Mouse (Mus musculus): Measurements from ENCODE around the gene Lin54. TPM values are rescaled to one million over a fixed set of nuclear protein-coding genes. Genes with fewer than 3 reads are reported as not detected.

The Lin54 gene
- polyA plus RNA-seq, 1 experiment = 4.5 TPM

DNA sequence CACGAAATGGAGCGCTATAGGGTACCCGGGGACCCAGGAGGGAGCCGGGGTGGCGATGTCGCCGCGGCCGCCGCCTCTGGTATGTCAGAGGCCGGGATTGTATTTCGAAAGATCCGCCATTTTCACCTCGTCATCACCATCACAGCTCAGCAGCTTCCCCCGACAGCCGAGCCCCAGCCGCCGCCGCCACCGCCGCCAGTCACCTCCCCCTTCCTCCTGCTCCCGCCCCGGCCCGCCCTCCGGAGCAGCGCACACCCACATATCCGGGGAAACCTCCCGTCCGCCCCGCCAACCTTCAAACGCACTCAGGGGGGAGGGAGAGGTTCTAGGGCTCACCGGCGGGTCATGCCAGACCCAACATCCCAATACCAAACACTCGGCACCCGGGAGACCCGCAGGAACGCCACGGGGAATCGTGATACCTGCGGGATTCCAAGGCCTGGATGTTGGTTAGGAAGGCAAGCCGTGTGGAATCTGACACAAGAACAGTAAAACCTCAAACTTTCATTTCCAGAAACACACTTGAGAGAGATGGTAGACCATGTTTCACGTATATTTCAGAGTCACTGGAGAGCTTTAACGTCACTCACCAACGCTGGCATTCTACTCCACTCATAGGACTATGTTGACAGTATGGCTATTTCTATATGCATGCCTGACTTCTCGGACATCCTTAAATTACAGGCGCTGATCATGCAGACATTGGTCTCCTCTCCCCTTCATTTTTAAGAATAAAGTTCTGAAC is 1.8 kb downstream of the Lin54 start:
- Histone ChIP-seq H3K4me3 (replicated peaks; ENCODE audit: extremely low read depth, low read depth, low read length) (peak overlapping the region; percentile 81), H3K4me1 (ENCODE audit: control insufficient read depth, insufficient read depth, low read length) (no peaks in the 10 kb centered on the region)
- no peak for TF ChIP-seq CTCF (IDR thresholded peaks at IDR 0.05; ENCODE audit: insufficient read depth, low read length)
- 1% methylated on average over 46 of the region's 46 CpGs for WGBS
- peak; percentile 71 for DNase-seq

GRCm38 (mm10) chr5:100491704-100492103 is 8.7 kb downstream of the Lin54 start:
- WGBS = 58% methylated on average over 4 of the region's 4 CpGs
- DNase-seq = no peak
- no peak for TF ChIP-seq CTCF (IDR thresholded peaks at IDR 0.05; ENCODE audit: insufficient read depth, low read length)
- TF ChIP-seq POLR2A (IDR thresholded peaks at IDR 0.05; ENCODE audit: borderline replicate concordance, extremely low read depth, low read depth, low read length) = no peak
- Histone ChIP-seq H3K4me1 (ENCODE audit: control insufficient read depth, insufficient read depth, low read length) (no peaks in the 10 kb centered on the region), H3K4me3 (replicated peaks; ENCODE audit: extremely low read depth, low read depth, low read length) (no peak overlapping the region)

DNA sequence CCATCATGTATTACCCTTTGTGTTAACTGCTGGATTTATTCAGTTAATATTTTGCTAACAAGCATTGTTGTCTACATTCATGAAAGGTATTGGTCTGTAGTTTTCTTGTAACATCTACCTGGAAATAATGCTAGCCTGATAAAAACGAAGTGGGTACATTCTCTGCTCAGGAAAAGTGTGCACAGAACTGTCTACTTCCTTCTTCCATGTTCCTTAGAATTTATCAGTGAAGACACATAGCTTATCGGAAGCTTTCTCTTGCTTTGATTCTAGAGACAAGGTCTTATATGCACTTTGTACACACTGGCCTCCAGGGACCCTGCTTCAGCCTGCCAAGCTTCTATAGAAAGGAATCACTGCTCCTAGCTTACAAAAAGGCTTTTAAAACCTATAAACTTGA is 11.1 kb downstream of the Lin54 start:
- TF ChIP-seq POLR2A (IDR thresholded peaks at IDR 0.05; ENCODE audit: borderline replicate concordance, extremely low read depth, low read depth, low read length) (no peak), CTCF (IDR thresholded peaks at IDR 0.05; ENCODE audit: insufficient read depth, low read length) (no peak)
- Histone ChIP-seq H3K4me1 (ENCODE audit: control insufficient read depth, insufficient read depth, low read length) (no peaks in the 10 kb centered on the region), H3K4me3 (replicated peaks; ENCODE audit: extremely low read depth, low read depth, low read length) (no peak overlapping the region)
- WGBS = 66% methylated on average over 2 of the region's 2 CpGs
- no peak for DNase-seq

DNA sequence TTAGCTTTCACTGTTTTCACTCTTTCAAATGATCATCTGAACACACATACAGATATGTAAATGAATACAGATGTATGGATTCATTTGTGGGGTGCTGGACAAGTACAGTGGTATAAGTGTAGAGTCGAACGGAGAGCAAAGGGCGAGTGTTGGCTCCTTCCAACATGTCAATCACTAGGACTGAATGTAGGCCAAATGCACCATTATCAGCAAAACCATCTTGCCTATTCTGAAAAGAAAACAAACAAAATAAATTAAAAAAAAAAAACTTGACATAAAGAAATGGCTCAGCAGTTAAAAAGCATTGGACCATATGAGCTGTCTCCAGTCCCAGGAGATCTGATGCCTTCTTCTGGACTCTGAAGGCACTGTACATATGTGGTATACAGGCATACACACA is 12.2 kb downstream of the Lin54 start:
- 89% methylated on average over 3 of the region's 3 CpGs for WGBS
- TF ChIP-seq POLR2A (IDR thresholded peaks at IDR 0.05; ENCODE audit: borderline replicate concordance, extremely low read depth, low read depth, low read length) (no peak), CTCF (IDR thresholded peaks at IDR 0.05; ENCODE audit: insufficient read depth, low read length) (no peak)
- Histone ChIP-seq H3K4me1 (ENCODE audit: control insufficient read depth, insufficient read depth, low read length) (no peaks in the 10 kb centered on the region), H3K4me3 (replicated peaks; ENCODE audit: extremely low read depth, low read depth, low read length) (no peak overlapping the region)
- no peak for DNase-seq

GRCm38 (mm10) chr5:100487120-100487519 is 13.3 kb downstream of the Lin54 start:
- no peak for DNase-seq
- WGBS = 66% methylated on average over 2 of the region's 2 CpGs
- TF ChIP-seq CTCF (IDR thresholded peaks at IDR 0.05; ENCODE audit: insufficient read depth, low read length) = no peak
- TF ChIP-seq POLR2A (IDR thresholded peaks at IDR 0.05; ENCODE audit: borderline replicate concordance, extremely low read depth, low read depth, low read length) = no peak
- H3K4me1 ChIP-seq (ENCODE audit: control insufficient read depth, insufficient read depth, low read length) = no peaks in the 10 kb centered on the region
- no peak overlapping the region for H3K4me3 ChIP-seq (replicated peaks; ENCODE audit: extremely low read depth, low read depth, low read length)

DNA sequence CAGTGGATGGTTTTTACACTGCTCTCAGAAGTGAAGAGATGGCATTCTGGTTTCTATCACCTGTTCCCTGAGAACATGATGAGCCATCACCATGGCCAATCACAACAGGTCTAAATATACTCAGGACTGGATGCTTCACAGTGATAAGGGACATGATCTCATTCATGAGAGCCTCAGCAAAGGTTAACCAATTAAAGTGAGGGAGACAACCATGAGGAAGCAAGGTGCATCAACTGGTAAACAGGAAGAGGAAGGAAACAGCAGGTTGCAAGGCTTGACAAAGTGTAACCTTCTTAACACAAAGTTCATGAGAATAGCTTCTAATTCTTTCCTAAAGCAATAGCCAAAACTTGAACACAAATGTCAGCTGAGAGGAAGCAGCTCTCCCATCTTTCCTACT is 16.9 kb downstream of the Lin54 start:
- no peak for DNase-seq
- no peak overlapping the region for H3K4me3 ChIP-seq (replicated peaks; ENCODE audit: extremely low read depth, low read depth, low read length)
- no peak for TF ChIP-seq CTCF (IDR thresholded peaks at IDR 0.05; ENCODE audit: insufficient read depth, low read length)
- TF ChIP-seq POLR2A (IDR thresholded peaks at IDR 0.05; ENCODE audit: borderline replicate concordance, extremely low read depth, low read depth, low read length) = no peak

DNA sequence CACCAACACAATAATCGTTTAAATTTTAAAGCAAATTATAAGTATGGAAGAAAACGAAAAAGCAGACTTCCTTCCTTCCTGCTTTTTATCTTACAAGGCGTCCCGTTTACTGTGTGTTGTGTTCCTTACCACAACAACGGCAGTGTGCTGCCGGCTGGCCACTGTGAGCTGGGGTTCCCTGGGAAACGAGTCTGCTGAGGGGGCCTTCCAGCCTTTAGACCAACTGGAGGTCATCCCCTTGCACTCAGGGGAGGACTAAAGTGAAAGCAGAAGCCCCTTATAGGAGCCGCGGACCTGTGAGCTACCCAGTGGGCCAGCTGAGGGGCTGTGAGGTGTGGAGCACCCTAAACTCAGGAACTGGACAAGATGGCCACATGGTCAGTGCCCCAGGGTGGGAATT is 22.8 kb downstream of the Lin54 start:
- Histone ChIP-seq H3K4me1 (ENCODE audit: control insufficient read depth, insufficient read depth, low read length) (no peaks in the 10 kb centered on the region), H3K4me3 (replicated peaks; ENCODE audit: extremely low read depth, low read depth, low read length) (no peak overlapping the region)
- DNase-seq = no peak
- 63% methylated on average over 9 of the region's 9 CpGs for WGBS
- no peak for TF ChIP-seq CTCF (IDR thresholded peaks at IDR 0.05; ENCODE audit: insufficient read depth, low read length)

More for the DNA sequence above, 16.9 kb downstream of the Lin54 start:
- no peaks in the 10 kb centered on the region for H3K4me1 ChIP-seq (ENCODE audit: control insufficient read depth, insufficient read depth, low read length)

DNA sequence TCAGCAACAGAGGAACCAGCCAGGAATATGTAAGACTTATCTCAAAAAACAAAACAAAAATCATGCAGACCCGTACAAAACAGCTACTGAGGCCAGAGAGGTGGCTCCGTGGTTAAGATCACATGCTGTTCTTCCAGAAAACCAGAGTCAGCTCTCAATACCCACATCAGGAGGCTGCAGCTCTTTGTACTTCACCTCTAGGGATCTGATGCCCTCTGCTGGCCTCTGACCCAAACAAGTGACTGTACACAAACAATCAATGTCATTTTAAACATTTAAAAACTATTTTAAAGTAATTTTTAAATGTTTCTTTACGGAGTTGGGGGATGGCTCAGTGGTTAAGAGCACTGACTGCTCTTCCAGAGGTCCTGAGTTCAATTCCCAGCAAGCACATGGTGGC is 24.1 kb downstream of the Lin54 start:
- WGBS = 76% methylated on average over 3 of the region's 3 CpGs
- no peak for TF ChIP-seq CTCF (IDR thresholded peaks at IDR 0.05; ENCODE audit: insufficient read depth, low read length)
- H3K4me3 ChIP-seq (replicated peaks; ENCODE audit: extremely low read depth, low read depth, low read length) = no peak overlapping the region
- DNase-seq = no peak
- no peaks in the 10 kb centered on the region for H3K4me1 ChIP-seq (ENCODE audit: control insufficient read depth, insufficient read depth, low read length)

DNA sequence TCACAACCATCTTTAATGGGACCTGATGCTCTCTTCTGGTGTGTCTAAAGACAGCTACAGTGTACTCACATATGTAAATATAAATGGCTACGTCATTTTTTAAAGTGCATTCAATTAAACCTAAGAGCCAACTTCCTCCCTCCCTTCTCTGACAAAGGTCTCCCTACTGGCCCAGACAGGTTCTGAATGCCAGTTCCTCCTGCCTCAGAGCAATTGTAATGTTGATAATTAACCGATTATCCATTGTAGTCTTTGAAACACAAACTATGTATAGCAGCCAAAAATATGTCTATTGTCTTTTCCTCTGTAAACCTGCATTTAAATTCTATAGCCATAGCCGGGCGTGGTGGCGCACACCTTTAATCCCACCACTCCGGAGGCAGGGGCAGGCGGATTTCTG is 33.1 kb downstream of the Lin54 start:
- DNase-seq = no peak
- Histone ChIP-seq H3K4me3 (replicated peaks; ENCODE audit: extremely low read depth, low read depth, low read length) (no peak overlapping the region), H3K4me1 (ENCODE audit: control insufficient read depth, insufficient read depth, low read length) (no peaks in the 10 kb centered on the region)
- TF ChIP-seq CTCF (IDR thresholded peaks at IDR 0.05; ENCODE audit: insufficient read depth, low read length) (no peak), POLR2A (IDR thresholded peaks at IDR 0.05; ENCODE audit: borderline replicate concordance, extremely low read depth, low read depth, low read length) (no peak)
- WGBS = 90% methylated on average over 7 of the region's 7 CpGs

DNA sequence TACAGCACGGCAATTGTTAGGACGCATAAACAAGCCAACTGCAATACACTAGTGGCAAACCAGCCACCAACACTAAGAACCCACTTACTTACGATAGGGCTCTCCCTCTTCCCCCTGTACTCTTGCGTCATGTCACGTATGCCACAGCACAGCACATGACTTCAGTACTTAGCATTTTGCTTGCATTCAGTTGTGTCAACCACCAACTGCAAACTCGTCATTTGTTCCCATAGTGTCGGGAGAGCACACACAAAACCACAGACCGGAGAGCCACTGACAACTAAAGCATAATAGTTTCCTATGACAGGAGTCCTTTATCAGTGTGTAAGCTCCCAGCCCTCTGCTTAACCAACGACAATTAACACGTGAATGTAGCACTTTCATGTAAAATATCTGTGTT is 33.8 kb downstream of the Lin54 start:
- no peak overlapping the region for H3K4me3 ChIP-seq (replicated peaks; ENCODE audit: extremely low read depth, low read depth, low read length)
- 79% methylated on average over 10 of the region's 10 CpGs for WGBS
- TF ChIP-seq POLR2A (IDR thresholded peaks at IDR 0.05; ENCODE audit: borderline replicate concordance, extremely low read depth, low read depth, low read length) (no peak), CTCF (IDR thresholded peaks at IDR 0.05; ENCODE audit: insufficient read depth, low read length) (no peak)
- no peaks in the 10 kb centered on the region for H3K4me1 ChIP-seq (ENCODE audit: control insufficient read depth, insufficient read depth, low read length)
- DNase-seq = no peak

Data from lung, adult 2 months (tissue).